Mouse (Mus musculus) CD4-positive, CD25-positive, alpha-beta regulatory T cell, adult 4 months (primary cell): ENCODE results near the gene Ndufs5. TPM values are rescaled to one million over a fixed set of nuclear protein-coding genes. Genes with fewer than 3 reads are reported as not detected.

Source experiments
- ATAC-seq: one replicate; pipeline ENCODE4 v1.8.0; 2017
- polyA plus RNA-seq, 2 experiments: library from polyadenylated mRNA; unstranded; fragments of 100-300 nt; shearing (Covaris generic); gene quantifications; one replicate each; pipeline ENCODE4 v1.2.1; 2017

The Ndufs5 gene
- 100 to 1,000 TPM; 104 to 124 TPM for polyA plus RNA-seq

DNA sequence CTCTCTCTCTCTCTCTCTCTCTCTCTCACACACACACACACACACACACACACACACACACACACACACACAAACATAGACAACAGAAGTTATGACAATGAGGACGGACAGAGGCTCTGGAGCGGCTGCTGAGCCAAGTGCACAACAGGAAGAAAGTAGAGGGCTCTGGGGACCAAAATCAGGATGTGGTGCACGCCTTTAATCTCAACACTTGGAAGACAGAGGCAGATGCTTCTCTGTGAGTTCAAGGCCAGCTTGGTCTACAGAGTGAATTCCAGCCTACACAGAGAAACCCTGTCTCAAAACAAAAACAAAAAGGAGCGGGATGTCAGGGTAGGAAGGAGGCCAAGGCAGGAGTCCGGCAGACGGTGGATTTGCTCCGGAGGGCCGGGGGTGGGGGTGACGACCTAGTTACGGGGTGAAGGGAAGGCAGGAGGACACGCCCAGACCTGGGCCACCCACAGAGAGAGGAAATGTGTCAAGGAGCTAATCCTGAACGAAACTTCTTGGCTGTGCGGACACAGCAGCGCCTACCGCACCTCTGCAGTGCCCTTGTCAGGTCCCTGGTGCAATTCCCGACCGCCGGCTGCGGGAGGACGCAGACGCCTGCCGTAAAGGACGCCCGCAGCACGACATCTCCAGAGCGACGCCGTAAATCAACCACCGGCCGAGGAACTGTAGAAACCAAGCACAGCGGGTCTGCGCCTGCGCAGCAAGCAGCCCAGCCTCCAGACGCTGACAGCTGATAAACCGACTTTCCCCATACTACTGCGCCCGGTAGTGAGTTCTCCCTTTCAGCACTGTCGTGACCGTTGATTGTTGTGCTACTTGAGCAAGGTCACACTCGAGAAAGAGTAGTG is at the start of gene Ndufs5:
TSS of gene Ndufs5 (minus strand) at position 629 of the 860 bp plus-strand sequence.
- peak; percentile 98 for ATAC-seq

DNA sequence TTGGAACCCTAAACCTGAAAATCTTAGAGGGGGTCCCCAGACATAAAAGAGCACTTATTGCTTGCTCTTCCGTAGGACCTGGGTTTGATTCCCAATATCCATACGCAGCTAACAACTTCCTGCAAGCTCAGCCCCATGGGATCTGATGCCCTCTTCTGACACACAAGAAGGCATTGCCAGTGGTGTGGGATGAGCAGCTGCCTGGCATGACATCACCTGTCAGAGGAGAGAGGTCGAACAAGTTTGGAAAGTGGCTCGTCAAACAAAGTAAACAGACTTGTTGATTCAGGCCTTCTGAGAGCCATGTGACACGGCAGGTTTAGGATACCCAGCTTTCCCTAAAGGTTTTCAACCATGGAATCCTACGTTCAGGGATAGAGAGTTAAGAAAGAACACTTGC is 47.1 kb upstream of the Ndufs5 start:
- ATAC-seq, result no peak

DNA sequence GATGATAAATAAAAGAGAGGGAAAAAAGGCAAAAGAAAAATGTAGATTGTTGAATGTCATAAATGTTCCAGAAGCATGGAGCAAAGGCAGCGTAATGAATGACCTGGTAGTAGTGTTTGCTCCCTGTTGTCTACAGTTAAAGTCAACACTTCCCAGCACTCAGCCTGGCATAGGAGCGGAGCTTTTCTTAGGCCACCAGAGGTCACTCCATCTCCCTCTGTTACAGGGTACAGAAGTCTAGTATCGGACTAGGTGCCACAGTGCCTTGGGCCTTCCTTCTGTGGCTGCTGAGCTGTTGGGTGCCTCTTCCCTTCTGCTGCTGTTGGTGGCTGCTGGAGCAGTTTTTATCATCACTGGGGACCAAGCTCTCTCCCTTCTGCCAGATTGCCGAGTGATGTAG is 40.3 kb upstream of the Ndufs5 start:
- ATAC-seq, result no peak

DNA sequence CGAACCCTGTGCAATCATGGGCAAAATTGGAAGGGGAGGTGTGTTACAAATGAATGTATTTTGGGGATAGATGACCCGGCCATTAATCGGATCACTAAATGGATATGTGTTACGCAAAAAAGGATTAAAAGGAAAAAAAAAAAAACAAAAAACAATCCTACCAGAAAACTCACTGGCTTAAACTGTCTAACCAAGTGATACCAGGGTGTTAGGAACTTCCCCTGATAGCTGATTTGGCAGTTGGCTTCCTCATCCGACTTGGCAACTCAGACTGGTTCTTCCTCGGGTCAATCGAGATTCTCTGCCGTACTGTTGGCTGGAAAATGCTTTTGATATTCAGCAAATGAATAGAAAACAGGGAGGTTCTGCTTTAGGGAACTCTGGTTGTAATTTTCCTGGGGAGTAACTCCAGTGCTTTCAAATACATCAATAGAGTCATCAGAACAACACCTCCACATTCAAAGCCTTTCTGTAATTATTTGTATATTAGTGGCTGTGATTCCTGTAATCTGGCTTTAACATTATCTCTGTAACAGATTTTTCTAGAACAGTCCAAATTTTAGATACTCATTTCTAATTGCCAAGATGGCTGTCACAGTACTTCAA is 32.8 kb upstream of the Ndufs5 start:
- ATAC-seq, result no peak

DNA sequence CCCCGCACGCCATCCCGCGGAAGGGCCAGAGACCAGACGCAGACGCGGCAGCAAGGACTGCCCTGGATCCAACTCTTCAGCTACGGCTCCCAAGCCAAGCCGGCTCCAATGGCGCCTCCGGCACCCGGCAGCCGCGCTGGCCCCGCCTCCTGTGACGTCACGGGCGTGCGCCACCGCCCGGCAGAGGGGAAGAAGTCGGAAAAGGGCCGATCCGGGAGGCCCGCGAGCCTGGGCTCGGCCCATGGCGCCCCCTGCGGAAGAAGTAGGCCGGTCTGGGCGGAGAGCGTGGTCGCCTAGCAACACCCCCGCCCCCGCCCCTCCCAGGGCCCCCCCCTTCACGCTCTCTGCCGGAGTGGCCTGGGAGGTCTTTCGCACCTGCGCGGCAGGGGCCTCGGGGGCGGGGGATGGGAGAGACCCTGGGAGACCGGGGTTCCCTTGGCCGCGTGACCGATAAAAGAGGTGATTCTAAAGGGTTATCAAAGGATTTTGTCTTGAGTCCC is 32.2 kb upstream of the Ndufs5 start, which contains the start of gene Akirin1:
TSS of gene Akirin1 (minus strand) at position 194 of the 500 bp plus-strand sequence.
- ATAC-seq, result peak; percentile 95

DNA sequence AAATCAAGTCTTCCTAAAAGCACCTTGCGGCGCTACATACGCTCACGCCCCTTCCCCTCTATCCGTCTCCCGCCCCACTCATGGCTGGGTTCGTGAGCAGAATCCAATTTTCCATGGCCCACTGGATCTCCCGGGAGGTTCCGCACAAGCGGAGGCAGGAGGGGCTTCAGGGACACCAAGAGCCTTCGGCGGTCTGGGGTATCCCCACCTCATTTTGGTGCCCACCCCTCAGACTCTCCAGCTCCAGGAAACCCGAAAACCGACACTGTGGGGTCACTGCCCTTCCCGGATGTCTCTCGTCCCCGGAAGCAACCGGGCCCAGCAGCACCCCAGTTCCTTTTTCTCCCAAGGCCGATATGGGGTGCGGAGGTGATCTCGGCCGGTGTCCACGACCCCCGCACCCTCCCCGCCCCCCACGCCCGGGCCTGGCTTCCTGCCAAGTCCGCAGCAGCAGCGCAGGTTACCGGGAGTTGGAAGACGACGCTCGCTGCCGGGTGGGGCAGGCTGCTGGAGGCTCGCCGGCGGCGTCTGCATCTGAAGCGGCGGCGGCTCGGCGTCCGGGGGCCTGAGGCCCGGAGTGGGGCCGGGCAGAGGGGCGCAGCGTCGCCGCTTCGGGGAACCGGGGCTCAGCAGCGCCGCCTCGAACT is 31.6 kb upstream of the Ndufs5 start:
- peak; percentile 21 for ATAC-seq

DNA sequence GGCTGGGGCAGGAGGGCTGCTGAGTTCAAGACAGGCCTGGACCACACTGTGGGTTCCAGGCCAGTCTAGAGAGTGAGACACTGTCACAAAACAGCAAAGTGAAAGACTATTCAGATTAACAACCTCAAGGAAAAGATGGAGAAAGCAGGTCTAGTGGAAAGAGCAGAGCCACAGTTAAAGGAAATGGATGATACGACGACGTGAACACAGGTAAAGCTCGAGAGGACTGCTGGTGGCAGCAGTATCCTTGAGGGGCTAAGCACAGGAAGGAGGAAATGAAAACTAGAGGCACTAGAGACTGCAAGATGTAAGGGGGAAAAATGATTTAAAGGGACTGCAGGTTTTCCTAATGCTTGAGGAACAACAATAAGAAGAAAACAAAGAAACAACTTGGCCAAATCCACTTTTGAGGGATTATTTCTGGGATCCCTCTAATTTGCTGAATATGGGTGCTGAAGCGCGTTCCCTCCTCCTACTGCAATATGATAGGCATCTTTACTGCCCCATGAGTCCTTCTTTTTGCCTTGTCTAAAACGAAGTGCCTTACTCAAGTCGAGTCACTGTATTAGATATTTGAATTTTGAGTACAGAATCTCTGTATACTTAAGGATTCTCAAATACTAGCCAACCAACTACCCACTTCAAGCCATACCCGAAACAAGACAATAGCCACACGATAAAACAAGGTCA is 30.9 kb upstream of the Ndufs5 start:
- ATAC-seq, result no peak

DNA sequence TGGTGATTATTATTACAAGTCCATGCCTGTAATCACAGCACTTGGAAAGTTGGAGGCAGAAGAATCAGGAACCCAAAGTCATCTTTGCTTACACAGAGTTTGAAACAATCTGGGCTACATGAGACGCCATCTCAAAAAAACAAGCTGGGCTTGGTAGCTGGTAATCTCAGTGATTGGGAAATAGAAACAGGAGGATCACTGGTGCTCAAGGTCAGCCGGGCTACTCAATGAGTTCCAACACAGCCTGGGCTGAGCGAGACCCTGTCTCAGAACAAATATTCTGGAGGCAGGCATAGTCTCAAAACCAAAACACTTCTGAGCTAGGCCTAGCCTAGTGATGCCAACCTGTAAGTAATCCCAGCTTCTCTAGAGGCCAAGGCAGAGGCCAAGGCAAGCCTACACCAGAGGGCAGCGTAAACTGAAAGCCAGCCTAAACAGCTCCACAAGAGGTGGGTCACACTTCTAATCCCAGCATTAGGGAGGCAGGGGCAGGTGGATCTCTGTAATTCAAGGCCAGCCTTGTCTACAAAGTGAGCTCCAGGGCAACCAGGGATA is 27.3 kb upstream of the Ndufs5 start:
- ATAC-seq, result no peak

DNA sequence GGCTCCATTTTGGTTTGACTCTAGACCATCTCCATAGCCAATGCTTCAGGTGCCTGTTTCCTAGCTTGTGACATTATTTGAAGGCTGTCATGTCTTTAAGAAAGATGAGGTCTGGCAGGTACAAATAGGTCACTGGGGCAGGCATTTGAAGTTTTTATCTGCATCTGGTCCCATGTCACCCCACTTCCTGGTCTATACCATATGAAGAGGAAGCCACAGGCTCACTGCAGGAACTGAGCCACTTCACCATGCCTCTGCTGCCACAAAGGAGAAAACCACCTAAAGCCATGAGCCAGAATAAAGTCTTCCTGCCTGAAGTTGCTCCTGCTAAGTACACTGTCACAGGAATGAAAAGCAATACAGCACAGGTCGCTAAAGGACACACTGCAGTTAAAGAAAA is 24.9 kb upstream of the Ndufs5 start:
- ATAC-seq, result no peak

DNA sequence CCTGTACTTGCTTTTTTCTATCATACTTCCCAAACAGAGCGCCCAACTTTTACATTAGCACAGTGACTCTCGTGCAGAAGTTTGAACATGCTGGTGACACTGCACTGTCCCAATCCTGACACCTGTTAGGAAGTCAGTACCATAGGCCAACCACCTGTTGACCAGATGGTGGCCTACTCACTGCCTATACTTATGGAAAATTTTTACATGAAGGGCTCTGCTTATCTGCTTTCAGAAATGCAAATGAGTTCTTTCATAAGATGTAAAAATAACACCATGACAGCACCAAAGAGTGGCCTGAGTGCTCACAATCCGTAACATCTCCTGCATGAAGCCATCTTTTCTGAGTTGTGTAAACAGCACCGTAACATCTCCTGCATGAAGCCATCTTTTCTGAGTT is 20.7 kb upstream of the Ndufs5 start:
- ATAC-seq, result no peak

DNA sequence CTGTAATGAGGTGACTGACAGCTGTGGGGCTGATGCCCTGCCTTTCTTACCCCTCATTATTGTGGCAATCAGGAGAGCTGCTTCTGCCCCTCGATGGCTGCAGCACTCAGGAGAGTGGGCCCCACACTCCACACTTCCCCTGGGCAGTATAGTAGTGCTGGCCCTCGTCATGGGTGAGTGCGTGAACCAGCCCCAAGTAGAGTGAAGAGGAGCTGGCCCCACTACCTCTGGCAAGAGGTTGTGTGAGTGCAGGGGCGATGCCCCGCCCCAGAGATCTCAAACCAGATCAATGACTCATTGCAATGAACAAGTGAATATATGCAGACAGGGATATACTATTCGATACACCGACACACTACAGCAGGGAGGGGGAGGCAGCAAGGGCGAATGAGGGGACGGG is 15.5 kb upstream of the Ndufs5 start:
- no peak for ATAC-seq

DNA sequence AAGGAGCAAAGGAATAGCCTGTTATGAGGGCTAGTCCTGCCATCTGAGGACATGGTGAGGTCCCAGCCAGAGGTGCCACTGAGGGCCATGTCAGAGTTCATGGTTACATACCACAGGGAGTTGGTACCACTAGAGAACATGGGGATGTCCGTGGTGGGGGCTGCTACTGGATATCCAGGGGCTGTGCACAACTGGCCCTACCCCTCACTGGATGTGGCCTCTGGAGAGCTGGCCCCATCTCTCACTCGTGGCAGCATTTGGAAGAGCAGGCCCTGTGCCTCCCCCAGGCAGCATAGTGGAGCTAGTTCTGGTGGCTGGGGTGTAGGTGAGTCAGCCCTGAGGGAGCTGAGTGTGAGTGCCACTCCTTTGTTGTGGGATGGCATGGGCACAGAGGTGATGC is 14.9 kb upstream of the Ndufs5 start:
- no peak for ATAC-seq

DNA sequence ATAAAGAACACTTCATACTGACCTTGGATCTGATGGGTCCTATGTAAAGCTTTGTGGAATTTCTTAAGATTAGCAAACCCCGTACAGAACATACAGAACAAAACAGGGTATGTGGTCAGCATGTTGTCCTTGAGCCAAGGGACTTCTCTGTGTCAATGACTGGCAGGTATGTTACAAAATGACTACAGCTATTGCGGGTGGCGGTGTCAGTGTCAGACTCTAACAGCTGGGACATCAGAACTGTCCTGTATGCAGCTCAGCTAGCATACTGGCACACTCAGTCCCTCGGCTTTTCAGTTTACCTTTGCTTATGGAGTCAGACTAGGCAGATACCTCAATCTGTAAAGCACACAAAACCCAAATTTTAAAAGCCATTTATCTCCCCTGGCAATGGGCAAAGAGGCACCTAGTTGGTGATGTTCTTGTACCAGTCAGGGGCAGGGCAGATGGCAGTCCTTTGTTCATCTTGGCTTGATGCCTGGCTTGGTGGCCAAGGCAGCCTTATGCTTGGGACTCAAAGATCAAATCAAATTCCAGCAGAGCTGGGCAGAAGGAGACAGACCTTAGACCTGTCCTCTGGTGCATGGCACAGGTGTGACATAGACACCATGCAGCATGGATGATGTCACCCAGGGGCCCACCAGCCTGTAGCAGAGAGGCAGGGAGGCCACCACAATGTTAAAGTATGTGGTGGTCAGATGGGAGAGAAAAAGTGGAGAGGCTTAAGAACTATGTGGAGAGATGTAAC is 14.3 kb upstream of the Ndufs5 start:
- ATAC-seq, result no peak

DNA sequence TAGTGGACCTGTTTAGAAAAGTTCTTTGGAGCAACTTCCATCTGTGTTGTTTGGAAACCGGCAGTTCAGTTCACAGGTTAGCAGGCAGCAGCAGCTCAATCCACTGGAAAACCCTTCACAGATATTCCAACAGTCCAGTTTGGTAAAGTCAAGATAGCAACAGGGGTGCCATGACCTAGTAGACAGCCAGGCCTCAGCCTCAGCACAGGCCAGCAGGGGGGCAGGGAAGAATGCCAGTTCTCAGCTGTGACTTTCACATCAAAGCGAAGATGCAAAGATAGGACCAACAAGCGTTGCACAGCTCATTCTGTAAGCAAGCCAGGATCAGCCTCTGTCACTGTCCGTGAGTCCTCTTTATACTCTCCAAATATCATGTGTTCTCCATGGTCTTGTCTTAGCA is 3.8 kb upstream of the Ndufs5 start:
- ATAC-seq, result no peak

DNA sequence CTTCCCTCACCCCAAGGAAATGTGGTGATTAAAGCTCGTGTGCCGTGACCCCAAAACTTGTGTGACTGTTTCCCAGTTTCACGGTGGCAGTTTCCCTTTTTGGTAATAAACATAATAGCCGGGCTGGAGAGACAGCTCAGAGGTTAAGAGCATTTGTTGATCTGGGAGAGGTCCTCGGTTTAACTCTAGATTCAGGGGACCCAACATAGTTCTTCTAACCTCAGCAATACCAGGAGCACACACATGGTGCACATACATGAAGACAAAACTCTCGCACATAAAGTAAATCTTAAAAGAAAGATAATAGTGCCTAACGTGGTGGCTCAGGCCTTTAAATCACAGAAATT is 405 bp upstream of the Ndufs5 start:
- peak; percentile 20 for ATAC-seq

DNA sequence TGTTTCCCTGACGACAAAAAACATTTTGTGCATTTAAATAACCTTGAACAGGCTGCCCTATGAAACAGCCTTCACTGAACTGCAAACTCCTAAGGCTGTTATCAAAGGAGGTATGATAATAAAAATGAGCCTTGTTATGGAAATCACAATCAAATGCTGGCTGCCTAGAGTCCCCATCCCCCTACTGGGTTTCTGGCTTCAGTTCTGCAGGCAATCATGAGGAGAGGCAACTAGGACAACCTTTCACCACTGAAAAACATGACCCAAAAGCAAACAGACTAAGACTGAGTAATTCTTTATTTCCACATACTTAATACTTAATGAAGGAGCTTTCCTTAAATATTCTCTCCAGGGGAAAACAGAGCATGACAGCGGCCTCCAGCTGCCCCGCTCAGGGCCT is 5.6 kb downstream of the Ndufs5 start:
- no peak for ATAC-seq

DNA sequence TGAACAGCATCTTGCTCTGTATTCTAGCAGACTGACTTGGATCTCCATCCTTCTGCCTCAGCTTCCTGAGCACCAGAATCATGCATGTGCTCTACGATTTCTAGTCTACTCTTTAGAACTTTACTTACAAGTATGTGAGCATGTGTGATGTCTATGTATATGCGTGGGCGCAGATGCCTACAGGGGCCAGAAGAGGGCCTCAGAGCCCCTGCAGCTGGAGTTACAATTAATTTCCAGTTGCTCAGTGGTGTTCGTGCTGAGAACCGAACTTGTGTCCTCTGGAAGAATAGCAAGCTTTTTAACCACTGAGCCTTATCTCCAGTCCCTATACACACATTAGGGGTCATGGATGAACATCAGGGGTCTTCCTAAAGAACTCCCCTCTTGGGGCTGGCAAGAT is 10.7 kb downstream of the Ndufs5 start:
- no peak for ATAC-seq

DNA sequence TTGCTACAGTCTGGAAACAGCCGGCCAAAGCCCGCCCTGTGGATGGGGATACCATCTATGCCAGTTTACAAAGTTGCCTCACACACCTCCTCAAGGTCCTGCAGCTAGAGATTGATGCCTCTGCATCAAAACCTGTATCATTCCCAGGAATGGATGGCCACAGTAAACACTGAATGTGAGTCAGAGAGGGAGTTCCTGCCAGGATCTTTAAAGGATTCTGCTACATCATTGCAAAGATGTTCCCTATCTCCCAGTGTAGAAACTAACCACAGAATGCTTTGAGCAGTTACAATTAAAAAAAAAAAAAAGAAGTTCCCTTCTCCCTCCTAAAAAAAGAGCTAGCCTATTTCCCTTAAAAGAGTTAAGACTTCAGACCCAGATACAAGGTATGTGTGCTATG is 12.7 kb downstream of the Ndufs5 start:
- no peak for ATAC-seq

DNA sequence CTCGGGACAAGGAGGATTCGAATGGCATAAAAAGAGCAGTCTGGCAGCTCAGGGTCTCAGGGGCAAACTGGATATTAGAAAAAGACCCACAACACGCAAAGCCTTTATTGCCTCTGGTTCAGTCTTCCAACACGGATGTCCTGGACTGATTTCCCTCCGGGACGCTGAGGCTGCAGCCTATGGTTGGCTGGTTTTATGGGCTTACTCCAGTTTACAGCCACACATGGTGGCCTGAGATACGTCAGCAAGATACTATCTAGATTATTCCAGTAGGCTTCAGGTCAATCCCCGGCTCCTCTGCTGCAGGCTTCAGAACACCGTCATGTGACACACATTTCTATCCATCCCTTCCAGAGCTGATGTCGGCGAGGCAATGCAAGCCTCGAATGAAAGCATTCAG is 24.6 kb downstream of the Ndufs5 start:
- ATAC-seq, result no peak

DNA sequence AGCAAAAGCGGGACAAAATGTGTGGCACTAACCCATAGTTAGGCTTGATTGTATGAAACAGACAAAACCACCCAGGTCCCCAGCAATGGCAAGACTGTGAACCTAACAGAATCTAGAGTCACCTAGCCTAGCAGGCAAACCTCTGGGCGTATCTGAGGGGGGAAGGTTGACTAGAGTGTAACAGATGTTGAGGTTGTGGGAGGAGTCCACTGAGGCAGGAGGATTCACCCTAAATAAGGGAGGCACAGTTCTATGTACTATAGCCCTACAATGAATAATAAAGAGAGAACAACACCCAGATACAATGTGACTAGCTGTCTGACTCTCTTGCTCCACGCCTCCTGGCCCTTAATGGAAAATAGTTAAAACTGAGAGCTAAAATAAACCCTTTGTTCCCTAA is 25.9 kb downstream of the Ndufs5 start:
- no peak for ATAC-seq

DNA sequence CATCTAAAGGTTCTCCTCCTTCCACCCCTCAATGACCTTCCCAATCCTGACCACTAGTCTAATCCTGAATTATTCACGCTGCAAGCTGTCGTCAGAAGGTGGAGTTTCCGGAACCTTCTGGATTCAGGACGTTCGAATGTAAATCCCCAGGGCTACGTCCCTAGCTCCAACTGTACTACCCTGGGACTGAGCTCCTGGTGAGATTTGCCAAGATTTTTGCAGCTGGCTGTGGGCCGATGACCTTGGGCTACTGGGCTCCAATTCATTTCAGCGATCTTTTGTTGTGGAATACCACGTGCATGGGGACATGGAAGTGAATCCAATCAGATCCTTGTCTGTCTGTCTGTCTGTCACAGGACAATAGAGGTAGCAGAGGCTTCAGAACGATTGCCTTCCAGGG is 27.7 kb downstream of the Ndufs5 start:
- no peak for ATAC-seq
